In genomic region chr1:162987546-162987945, GRCm38 (mm10) we compare ENCODE assay signal across 26 mouse cellular contexts. TPM values are rescaled to one million over a fixed set of nuclear protein-coding genes. Genes with fewer than 3 reads are reported as not detected.
"Had no signal": no experiment of that assay in that cellular context is flagged by ENCODE, and none has a peak within 500 bp of the region (broad histone marks: within the 10 kb centered on the region; RNA-seq: fewer than 3 reads in every experiment).

No protein-coding gene starts in this region.

- H3K36me3 ChIP-seq: lung, embryonic 15.5 days; midbrain, embryonic 10.5 days; midbrain, embryonic 12.5 days; neural tube, embryonic 13.5 days; neural tube, embryonic 15.5 days had no signal

- ATAC-seq: lung, postnatal 0 days; midbrain, embryonic 16.5 days had no signal

- H3K4me3 ChIP-seq: lung, embryonic 15.5 days; midbrain, embryonic 10.5 days; midbrain, embryonic 12.5 days; myocyte; neural tube, embryonic 13.5 days; neural tube, embryonic 15.5 days had no signal

- H3K4me2 ChIP-seq: lung, embryonic 15.5 days; midbrain, embryonic 12.5 days; neural tube, embryonic 13.5 days; neural tube, embryonic 15.5 days had no signal

- H3K27me3 ChIP-seq: lung, embryonic 15.5 days; midbrain, embryonic 12.5 days; neural tube, embryonic 13.5 days; neural tube, embryonic 15.5 days had no signal

- H3K9me3 ChIP-seq: lung, embryonic 15.5 days; midbrain, embryonic 10.5 days; midbrain, embryonic 12.5 days; neural tube, embryonic 13.5 days; neural tube, embryonic 15.5 days had no signal

- H3K27ac ChIP-seq: liver, embryonic 14.5 days; lung, embryonic 15.5 days; midbrain, embryonic 10.5 days; midbrain, embryonic 12.5 days; neural tube, embryonic 13.5 days; neural tube, embryonic 15.5 days had no signal

- H3K4me1 ChIP-seq: lung, embryonic 15.5 days; midbrain, embryonic 10.5 days; midbrain, embryonic 12.5 days; neural tube, embryonic 13.5 days; neural tube, embryonic 15.5 days had no signal

- DNase-seq: lung, adult 18-20 months; lung, postnatal 14 days; midbrain, embryonic 14.5 days; retina, postnatal 1 day; right cerebral cortex, adult 18-20 months; right cerebral cortex, postnatal 25 days; right cerebral cortex, postnatal 4 days; spleen, adult 18-20 months; thymus, adult 2 months; thymus, postnatal 25 days; thymus, postnatal 4 days had no signal

- H3K9ac ChIP-seq: liver, embryonic 14.5 days; lung, embryonic 15.5 days; midbrain, embryonic 12.5 days; neural tube, embryonic 13.5 days; neural tube, embryonic 15.5 days had no signal

RNA-seq across cellular contexts. Expression of gene Fmo3, which starts 3.2 kb away (rescaled TPM):
- total RNA-seq: megakaryocyte, adult 5-6 weeks; megakaryocyte-erythroid progenitor cell, adult 5-6 weeks had no signal
- polyA plus RNA-seq: liver, embryonic 14.5 days; liver, embryonic 16.5 days; lung, embryonic 15.5 days; midbrain, embryonic 10.5 days; midbrain, embryonic 12.5 days; midbrain, embryonic 14.5 days; midbrain, embryonic 16.5 days; myocyte; neural tube, embryonic 11.5 days; neural tube, embryonic 13.5 days; neural tube, embryonic 15.5 days; small intestine, adult 2 months had no signal

RNA-seq across cellular contexts. Expression of gene Fmo6, which starts 50.2 kb away (rescaled TPM):
- total RNA-seq: megakaryocyte, adult 5-6 weeks; megakaryocyte-erythroid progenitor cell, adult 5-6 weeks had no signal
- polyA plus RNA-seq: liver, embryonic 14.5 days; liver, embryonic 16.5 days; lung, embryonic 15.5 days; midbrain, embryonic 10.5 days; midbrain, embryonic 12.5 days; midbrain, embryonic 14.5 days; midbrain, embryonic 16.5 days; myocyte; neural tube, embryonic 11.5 days; neural tube, embryonic 13.5 days; small intestine, adult 2 months; stomach, embryonic 16.5 days had no signal
